Mouse (Mus musculus): Measurements from ENCODE around the gene Sin3b.

DNA sequence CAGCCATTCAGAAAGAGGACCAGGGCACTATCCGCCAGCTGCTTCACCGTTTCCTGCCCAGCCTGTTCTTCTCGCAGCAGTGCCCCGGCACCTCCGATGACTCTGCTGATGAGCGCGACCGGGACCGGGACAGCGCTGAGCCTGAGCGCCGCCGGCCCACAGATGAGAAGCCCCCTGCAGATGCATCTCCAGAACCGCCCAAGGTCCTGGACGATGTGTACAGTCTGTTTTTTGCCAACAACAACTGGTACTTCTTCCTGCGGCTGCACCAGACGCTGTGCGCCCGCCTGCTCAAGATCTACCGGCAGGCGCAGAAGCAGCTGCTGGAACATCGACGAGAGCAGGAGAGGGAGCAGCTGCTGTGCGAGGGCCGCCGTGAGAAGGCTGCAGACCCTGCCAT is 26.8 kb downstream of the Sin3b start:
- TF ChIP-seq POU5F1 (IDR thresholded peaks at IDR 0.05; ENCODE audit: borderline replicate concordance, low read length) (no peak), CTCF (conservative IDR thresholded peaks at IDR 0.05; ENCODE audit: low read length) (no peak), NANOG (IDR thresholded peaks at IDR 0.05; ENCODE audit: borderline replicate concordance, low read length) (no peak)
